Comparison of ENCODE assay signal across 8 mouse cellular contexts in genomic region chr14:55577871-55578667, GRCm38 (mm10). TPM values are rescaled to one million over a fixed set of nuclear protein-coding genes. Genes with fewer than 3 reads are reported as not detected.
DNase-seq lines count a peak whose midpoint lies in the region; ATAC-seq and TF ChIP-seq lines count a peak whose summit lies in the region.

Psme1 (plus strand) TSS chr14:55578123.

- no peak for TF ChIP-seq CTCF in kidney, adult 2 months (conservative IDR thresholded peaks at IDR 0.05; ENCODE audit: insufficient read depth, insufficient read length, low read depth, low read length)

- peak within 1 kb of the TSS; percentile 73 for H3K4me2 ChIP-seq in embryonic facial prominence, embryonic 13.5 days
- peak within 1 kb of the TSS; percentile 84 for H3K4me2 ChIP-seq in limb, embryonic 14.5 days (replicated peaks; ENCODE audit: low read depth, low read length, severe bottlenecking)
- H3K4me2 ChIP-seq in midbrain, embryonic 16.5 days (ENCODE audit: low read length) = peak within 1 kb of the TSS; percentile 76

- peak within 1 kb of the TSS; percentile 95 for H3K9ac ChIP-seq in embryonic facial prominence, embryonic 13.5 days
- H3K9ac ChIP-seq in limb, embryonic 14.5 days (ENCODE audit: low read depth, low read length, severe bottlenecking) = peak within 1 kb of the TSS; percentile 79
- H3K9ac ChIP-seq in midbrain, embryonic 16.5 days (ENCODE audit: low read depth, low read length) = peak within 1 kb of the TSS; percentile 73

- DNase-seq in cerebellum, adult 9-10 months = no peak
- peak; percentile 84 to 92 for DNase-seq in heart, adult 18-20 months
- DNase-seq in kidney, adult 2 months = peak; percentile 87
- DNase-seq in limb, embryonic 14.5 days (ENCODE audit: low spot score) = peak; percentile 91
- DNase-seq in spleen, postnatal 14 days (ENCODE audit: low spot score in 2 of 2) = peak; percentile 61 to 68

- peak within 1 kb of the TSS; percentile 82 for H3K4me3 ChIP-seq in embryonic facial prominence, embryonic 13.5 days
- H3K4me3 ChIP-seq in kidney, adult 2 months (ENCODE audit: insufficient read depth, low read depth, low read length) = peak within 1 kb of the TSS; percentile 85
- H3K4me3 ChIP-seq in limb, embryonic 14.5 days (replicated peaks; ENCODE audit: low read length) = peak within 1 kb of the TSS; percentile 78
- H3K4me3 ChIP-seq in midbrain, embryonic 16.5 days (ENCODE audit: low read depth, low read length) = peak within 1 kb of the TSS; percentile 49

- H3K9me3 ChIP-seq in embryonic facial prominence, embryonic 13.5 days = no peaks in the 10 kb centered on the region
- H3K9me3 ChIP-seq in limb, embryonic 14.5 days (ENCODE audit: control insufficient read depth, low read length) = no peaks in the 10 kb centered on the region
- H3K9me3 ChIP-seq in midbrain, embryonic 16.5 days (replicated peaks; ENCODE audit: control insufficient read depth, low read length, poor library complexity, severe bottlenecking) = no peaks in the 10 kb centered on the region

- no peaks in the 10 kb centered on the region for H3K27me3 ChIP-seq in embryonic facial prominence, embryonic 13.5 days
- H3K27me3 ChIP-seq in kidney, adult 2 months (replicated peaks; ENCODE audit: control insufficient read depth, insufficient read depth, low read length) = no peaks in the 10 kb centered on the region
- H3K27me3 ChIP-seq in limb, embryonic 14.5 days (ENCODE audit: control insufficient read depth, insufficient read depth, low read length) = no peaks in the 10 kb centered on the region
- no peaks in the 10 kb centered on the region for H3K27me3 ChIP-seq in midbrain, embryonic 16.5 days (ENCODE audit: control insufficient read depth, insufficient read depth, low read depth, low read length)

- WGBS in embryonic facial prominence, embryonic 13.5 days = under 1% methylated on average over 27 of the region's 32 CpGs
- under 1% methylated on average over 31 of the region's 32 CpGs for WGBS in kidney, adult 2 months
- WGBS in limb, embryonic 14.5 days = 1% methylated on average over 29 of the region's 32 CpGs
- WGBS in midbrain, embryonic 16.5 days = 0% methylated on average over 32 of the region's 32 CpGs

- peaks cover 14% of the 10 kb centered on the region for H3K4me1 ChIP-seq in embryonic facial prominence, embryonic 13.5 days
- H3K4me1 ChIP-seq in kidney, adult 2 months (ENCODE audit: control insufficient read depth, insufficient read depth, low read length) = peaks cover 7% of the 10 kb centered on the region; the same call in 1 of the 2 replicates
- peaks cover 9% of the 10 kb centered on the region for H3K4me1 ChIP-seq in limb, embryonic 14.5 days (ENCODE audit: control insufficient read depth, insufficient read depth, low read length)
- H3K4me1 ChIP-seq in midbrain, embryonic 16.5 days (ENCODE audit: control insufficient read depth, insufficient read depth, low read length) = peaks cover 9% of the 10 kb centered on the region

- peaks cover 26% of the 10 kb centered on the region for H3K36me3 ChIP-seq in embryonic facial prominence, embryonic 13.5 days
- no peaks in the 10 kb centered on the region for H3K36me3 ChIP-seq in kidney, adult 2 months (ENCODE audit: control insufficient read depth, insufficient read depth, low read length)
- H3K36me3 ChIP-seq in limb, embryonic 14.5 days (ENCODE audit: control insufficient read depth, insufficient read depth, low read length) = peaks cover 19% of the 10 kb centered on the region
- no peaks in the 10 kb centered on the region for H3K36me3 ChIP-seq in midbrain, embryonic 16.5 days (ENCODE audit: control insufficient read depth, insufficient read depth, low read length)

- peak within 1 kb of the TSS; percentile 78 for H3K27ac ChIP-seq in embryonic facial prominence, embryonic 13.5 days
- H3K27ac ChIP-seq in kidney, adult 2 months (ENCODE audit: insufficient read depth, low read depth, low read length) = peak within 1 kb of the TSS; percentile 84
- peak within 1 kb of the TSS; percentile 69; the same call in 1 of the 2 replicates for H3K27ac ChIP-seq in limb, embryonic 14.5 days (replicated peaks; ENCODE audit: low read depth, low read length)
- H3K27ac ChIP-seq in midbrain, embryonic 16.5 days (ENCODE audit: low read length) = peak within 1 kb of the TSS; percentile 90

- TF ChIP-seq POLR2A in kidney, adult 2 months (IDR thresholded peaks at IDR 0.05; ENCODE audit: low read depth, low read length) = peak; percentile 4
- TF ChIP-seq POLR2A in limb, embryonic 14.5 days (IDR thresholded peaks at IDR 0.05; ENCODE audit: borderline replicate concordance, extremely low read depth, insufficient read depth, insufficient read length) = 0 out of 2 replicates have a peak, but pooled peaks have one; percentile 12

- peak; percentile 34; the same call in 1 of the 2 replicates for ATAC-seq in cerebellum, adult (ENCODE audit: insufficient number of reproducible peaks, low FRiP score, low TSS enrichment)
- ATAC-seq in embryonic facial prominence, embryonic 13.5 days (ENCODE audit: insufficient number of reproducible peaks, insufficient read depth, low FRiP score, low TSS enrichment, low read depth) = peak; percentile 89
- peak; percentile 88 for ATAC-seq in limb, embryonic 14.5 days (ENCODE audit: low FRiP score, low read depth)
- ATAC-seq in midbrain, embryonic 16.5 days = peak; percentile 94

RNA-seq across cellular contexts. Expression of gene Psme1, which starts in this region (rescaled TPM):
- 141 and 152 TPM in 2 replicates for polyA plus RNA-seq in embryonic facial prominence, embryonic 13.5 days (2015; fragmentation: Nextera tagmentation; extraction: Ambion mirVana)
- total RNA-seq in heart, adult 18-20 months (2021) = 100 to 1,000 TPM; 276 to 319 TPM
- polyA plus RNA-seq in kidney, adult 2 months (2012; rRNA removed) = 60.5 and 77.5 TPM in 2 replicates
- polyA plus RNA-seq in limb, embryonic 14.5 days (2012; rRNA removed) = 66.8 and 77.6 TPM in 2 replicates
- 147 and 154 TPM in 2 replicates for polyA plus RNA-seq in limb, embryonic 14.5 days (2014; fragmentation: Nextera tagmentation; extraction: Ambion mirVana)
- 238 and 262 TPM in 2 replicates for polyA plus RNA-seq in midbrain, embryonic 16.5 days (2015; fragmentation: Nextera tagmentation; extraction: Ambion mirVana)

Comparison
In these comparisons a context has a peak if more than half of its experiments do, and no peak if none do; other contexts are left out.
1. ATAC-seq: peak in every context shown above with its lines; median percentile 94 in midbrain, embryonic 16.5 days; 89 in embryonic facial prominence, embryonic 13.5 days; 88 in limb, embryonic 14.5 days; 34 in cerebellum, adult.